Mouse (Mus musculus) erythroblast, adult 5-6 weeks (primary cell): ENCODE measurements around the gene Lpar2. TPM values are rescaled to one million over a fixed set of nuclear protein-coding genes. Genes with fewer than 3 reads are reported as not detected.

Experiments
- ATAC-seq: replicated peaks from 2 replicates; pipeline ENCODE4 v1.8.0; 2016; ENCODE audit warnings: moderate number of reproducible peaks, mild to moderate bottlenecking, moderate TSS enrichment, inconsistent platforms; ENCODE audit not compliant: poor library complexity, low FRiP score, severe bottlenecking
- total RNA-seq, 2 experiments: library from RNA; stranded (forward) in 1 of 2; stranded (reverse) in 1 of 2; fragments of 150-400 nt in 1 of 2; fragments of 200-764, 138-1000 nt in 1 of 2; gene quantifications; 2 replicates each; pipeline versions ENCODE4 v1.2.3 to v1.2.4; 2015 to 2017; ENCODE audit warnings: low replicate concordance in 2 of 2

Lpar2 gene
- total RNA-seq, 2 experiments from 2014 or later, result 0.77 to 0.85 TPM

GRCm38 (mm10) chr8:69863387-69864020 is 41.3 kb downstream of the Lpar2 start:
- ATAC-seq, result peak; percentile 35

- ATAC-seq, result peak; percentile 65
Measured at GRCm38 (mm10) chr8:69864180-69864579, 42.0 kb downstream of the Lpar2 start.

GRCm38 (mm10) chr8:69867696-69868326 is 45.6 kb downstream of the Lpar2 start:
- ATAC-seq, result no peak

- no peak for ATAC-seq
Measured at GRCm38 (mm10) chr8:69870003-69870765, 48.0 kb downstream of the Lpar2 start.

GRCm38 (mm10) chr8:69870907-69871306 is 48.7 kb downstream of the Lpar2 start:
- no peak for ATAC-seq

GRCm38 (mm10) chr8:69874155-69874554 is 51.9 kb downstream of the Lpar2 start:
- ATAC-seq, result peak; percentile 53

GRCm38 (mm10) chr8:69874654-69875053 is 52.4 kb downstream of the Lpar2 start:
- ATAC-seq, result no peak

GRCm38 (mm10) chr8:69876097-69876496 is 53.9 kb downstream of the Lpar2 start:
- ATAC-seq, result no peak

- ATAC-seq, result no peak
Measured at GRCm38 (mm10) chr8:69876967-69877366, 54.7 kb downstream of the Lpar2 start.

- no peak for ATAC-seq
Measured at GRCm38 (mm10) chr8:69877396-69877795, 55.2 kb downstream of the Lpar2 start.

GRCm38 (mm10) chr8:69877992-69878391 is 55.8 kb downstream of the Lpar2 start:
- ATAC-seq, result no peak

- ATAC-seq, result no peak
Measured at GRCm38 (mm10) chr8:69879678-69880077, 57.4 kb downstream of the Lpar2 start.

Other genes starting within 250 kb of the Lpar2 start
- gene Zfp868, start 196.9 kb upstream of the Lpar2 start, total RNA-seq (2015; ENCODE audit: low replicate concordance), result 9.4 and 19.4 TPM in 2 replicates
- gene Zfp868, start 196.9 kb upstream of the Lpar2 start, total RNA-seq (2017; ENCODE audit: low replicate concordance), result 9.4 and 9.9 TPM in 2 replicates
- not detected in 2 replicates for gene Zfp964, start 167.9 kb upstream of the Lpar2 start, total RNA-seq (2015; ENCODE audit: low replicate concordance)
- 0.09 and 0.14 TPM in 2 replicates for gene Zfp964, start 167.9 kb upstream of the Lpar2 start, total RNA-seq (2017; ENCODE audit: low replicate concordance)
- gene Zfp869, start 111.7 kb upstream of the Lpar2 start, total RNA-seq (2015; ENCODE audit: low replicate concordance), result 10.7 and 15.6 TPM in 2 replicates
- gene Zfp869, start 111.7 kb upstream of the Lpar2 start, total RNA-seq (2017; ENCODE audit: low replicate concordance), result 23.1 and 30.1 TPM in 2 replicates
- 5.2 and 7.1 TPM in 2 replicates for gene Zfp963, start 72.5 kb upstream of the Lpar2 start, total RNA-seq (2015; ENCODE audit: low replicate concordance)
- 3.2 and 3.7 TPM in 2 replicates for gene Zfp963, start 72.5 kb upstream of the Lpar2 start, total RNA-seq (2017; ENCODE audit: low replicate concordance)
- not detected in 2 replicates for gene Gm20422, start 47.5 kb upstream of the Lpar2 start, total RNA-seq (2015; ENCODE audit: low replicate concordance)
- 2.9 TPM in 1 of 2 replicates, not detected in the other for gene Gm20422, start 47.5 kb upstream of the Lpar2 start, total RNA-seq (2017; ENCODE audit: low replicate concordance)
- 9.2 and 9.4 TPM in 2 replicates for gene Atp13a1, start 31.3 kb upstream of the Lpar2 start, total RNA-seq (2015; ENCODE audit: low replicate concordance)
- gene Atp13a1, start 31.3 kb upstream of the Lpar2 start, total RNA-seq (2017; ENCODE audit: low replicate concordance), result 3.7 and 3.9 TPM in 2 replicates
- gene Zfp866, start 31.3 kb upstream of the Lpar2 start, total RNA-seq (2015; ENCODE audit: low replicate concordance), result 13.1 and 14.0 TPM in 2 replicates
- gene Zfp866, start 31.3 kb upstream of the Lpar2 start, total RNA-seq (2017; ENCODE audit: low replicate concordance), result 21.1 and 28.6 TPM in 2 replicates
- gene Gmip, start 13.8 kb upstream of the Lpar2 start, total RNA-seq (2015; ENCODE audit: low replicate concordance), result 14.2 and 20.1 TPM in 2 replicates
- 15.5 and 24.4 TPM in 2 replicates for gene Gmip, start 13.8 kb upstream of the Lpar2 start, total RNA-seq (2017; ENCODE audit: low replicate concordance)
- 1.5 and 2.1 TPM in 2 replicates for gene Pbx4, start 10.1 kb downstream of the Lpar2 start, total RNA-seq (2015; ENCODE audit: low replicate concordance)
- gene Pbx4, start 10.1 kb downstream of the Lpar2 start, total RNA-seq (2017; ENCODE audit: low replicate concordance), result 2.8 TPM in 1 of 2 replicates, not detected in the other
- not detected in 2 replicates for gene Cilp2, start 65.3 kb downstream of the Lpar2 start, total RNA-seq (2015; ENCODE audit: low replicate concordance)
- not detected in 2 replicates for gene Cilp2, start 65.3 kb downstream of the Lpar2 start, total RNA-seq (2017; ENCODE audit: low replicate concordance)
- gene Tssk6, start 79.8 kb downstream of the Lpar2 start, total RNA-seq (2015; ENCODE audit: low replicate concordance), result not detected in 2 replicates
- gene Tssk6, start 79.8 kb downstream of the Lpar2 start, total RNA-seq (2017; ENCODE audit: low replicate concordance), result 0.28 and 0.94 TPM in 2 replicates
- gene Ndufa13, start 80.1 kb downstream of the Lpar2 start, total RNA-seq (2015; ENCODE audit: low replicate concordance), result 16.1 and 18.2 TPM in 2 replicates
- 27.2 and 32.9 TPM in 2 replicates for gene Ndufa13, start 80.1 kb downstream of the Lpar2 start, total RNA-seq (2017; ENCODE audit: low replicate concordance)
- not detected in 2 replicates for gene Yjefn3, start 80.3 kb downstream of the Lpar2 start, total RNA-seq (2015; ENCODE audit: low replicate concordance)
- gene Yjefn3, start 80.3 kb downstream of the Lpar2 start, total RNA-seq (2017; ENCODE audit: low replicate concordance), result not detected in 2 replicates
- gene Gatad2a, start 174.0 kb downstream of the Lpar2 start, total RNA-seq (2015; ENCODE audit: low replicate concordance), result 22.8 and 30.2 TPM in 2 replicates
- 25.7 and 31.8 TPM in 2 replicates for gene Gatad2a, start 174.0 kb downstream of the Lpar2 start, total RNA-seq (2017; ENCODE audit: low replicate concordance)
- 24.0 and 33.9 TPM in 2 replicates for gene Mau2, start 220.3 kb downstream of the Lpar2 start, total RNA-seq (2015; ENCODE audit: low replicate concordance)
- gene Mau2, start 220.3 kb downstream of the Lpar2 start, total RNA-seq (2017; ENCODE audit: low replicate concordance), result 47.4 and 49.5 TPM in 2 replicates
- 8.2 and 10.6 TPM in 2 replicates for gene Sugp1, start 220.4 kb downstream of the Lpar2 start, total RNA-seq (2015; ENCODE audit: low replicate concordance)
- gene Sugp1, start 220.4 kb downstream of the Lpar2 start, total RNA-seq (2017; ENCODE audit: low replicate concordance), result 15.6 and 22.6 TPM in 2 replicates